Comparison of ENCODE assay signal across 14 mouse cellular contexts in the genomic region with DNA sequence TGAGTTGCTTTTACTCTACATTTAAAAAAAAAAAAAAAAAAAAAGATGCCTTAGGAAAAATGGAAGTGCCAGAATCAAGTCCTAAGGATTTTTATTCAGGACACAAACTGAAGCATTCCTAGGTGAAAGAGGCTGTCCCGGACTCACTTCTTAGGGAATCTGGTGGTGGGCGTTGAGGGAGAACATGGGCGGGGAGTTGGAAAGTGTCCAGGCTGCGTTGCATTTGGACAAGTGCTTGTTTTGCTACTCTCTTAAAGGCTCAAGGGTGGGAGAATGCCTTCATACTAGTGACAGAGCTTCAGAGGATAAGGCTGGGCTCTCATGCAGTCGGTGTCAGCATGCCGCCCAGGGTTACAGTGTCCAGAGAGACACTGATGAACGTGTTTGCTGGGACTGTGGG. TPM values are rescaled to one million over a fixed set of nuclear protein-coding genes. Genes with fewer than 3 reads are reported as not detected.
DNase-seq lines count a peak whose midpoint lies in the region; ATAC-seq lines count a peak whose summit lies in the region.
"Had no signal": no experiment of that assay in that cellular context is flagged by ENCODE, and none has a peak within 500 bp of the region (broad histone marks: within the 10 kb centered on the region; RNA-seq: fewer than 3 reads in every experiment).

No protein-coding gene starts in this region.

- ATAC-seq in megakaryocyte progenitor cell, adult 5-6 weeks (replicated peaks; ENCODE audit: poor library complexity), result no peak
- ATAC-seq: midbrain, embryonic 16.5 days had no signal

- DNase-seq in adrenal gland, postnatal 14 days, result peak; percentile 19
- DNase-seq in adrenal gland, adult 8-10 months, result no peak
- peak; percentile 17 for DNase-seq in kidney, postnatal 10 days
- DNase-seq in kidney, postnatal 36 days, result no peak
- peak; percentile 51 for DNase-seq in lung, postnatal 10 days
- no peak for DNase-seq in lung, postnatal 36 days
- peak; percentile 39 for DNase-seq in right cerebral cortex, postnatal 14 days
- DNase-seq: cerebellum, adult 8-10 months; embryo, embryonic 11 days; kidney, adult 18-20 months had no signal

RNA-seq across cellular contexts. Expression of a gene that starts 6.1 kb away (rescaled TPM):
- total RNA-seq in adrenal gland, postnatal 14 days (2021), result 1.2 TPM in 1 of 2 replicates, not detected in the other
- total RNA-seq in adrenal gland, adult 8-10 months (2022), result 1 to 10 TPM in 3 of 4 experiments, not detected in 1; 1.6 to 4.3 (median 4.3) TPM
- not detected in 2 replicates for total RNA-seq in megakaryocyte progenitor cell, adult 5-6 weeks (2015)
- total RNA-seq in megakaryocyte progenitor cell, adult 5-6 weeks (2017), result not detected in 2 replicates
- total RNA-seq: adrenal gland, postnatal 4 days; layer of hippocampus, postnatal 25 days had no signal

Comparison
In these comparisons a context has a peak if more than half of its experiments do, and no peak if none do; other contexts are left out.
1. DNase-seq: peak in adrenal gland, postnatal 14 days (single experiment), kidney, postnatal 10 days (single experiment), lung, postnatal 10 days (single experiment) and right cerebral cortex, postnatal 14 days (single experiment); none in adrenal gland, adult 8-10 months (single experiment), kidney, postnatal 36 days (0 of 2) and lung, postnatal 36 days (single experiment).